Mouse (Mus musculus): Measurements from ENCODE around the gene Hoxd8.

DNA sequence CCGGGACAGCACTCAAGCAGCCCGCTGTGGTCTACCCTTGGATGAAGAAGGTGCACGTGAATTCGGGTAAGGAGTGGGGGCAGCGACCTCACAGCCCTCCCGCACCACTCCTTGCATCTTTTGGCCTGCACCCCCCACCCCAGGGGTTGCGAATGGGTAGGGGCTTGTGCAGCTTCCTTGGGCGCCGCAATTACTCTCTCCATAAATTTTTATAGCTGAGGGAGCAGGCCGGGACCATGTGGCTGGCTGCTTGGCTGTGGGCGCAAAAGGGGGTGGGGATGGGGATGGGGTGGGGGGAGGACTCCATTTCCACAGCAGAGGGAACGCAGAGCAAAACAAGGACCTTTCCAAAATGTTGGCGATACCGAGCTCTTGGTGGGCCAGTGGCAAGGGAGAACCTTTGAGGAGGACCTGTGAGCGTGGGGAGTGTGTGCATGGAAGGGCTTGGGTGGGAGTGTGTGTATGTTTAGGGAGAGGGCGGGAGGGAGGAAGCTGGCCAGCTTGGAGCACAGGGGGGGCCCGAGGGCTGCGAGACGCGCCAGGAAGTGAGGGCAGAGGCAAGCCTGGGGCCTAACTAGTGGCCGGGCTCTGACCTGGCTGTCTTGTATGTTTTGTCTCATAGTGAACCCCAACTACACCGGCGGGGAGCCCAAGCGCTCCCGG is 23.4 kb downstream of the Hoxd8 start:
- no peak for TF ChIP-seq POLR2A (IDR thresholded peaks at IDR 0.05; ENCODE audit: borderline replicate concordance, control insufficient read depth, low read depth, low read length)
- TF ChIP-seq CTCF (IDR thresholded peaks at IDR 0.05; ENCODE audit: control insufficient read depth, insufficient read depth, low read length) = no peak

Measured in bone marrow, adult 2 months (tissue).